Mouse (Mus musculus): ENCODE results near the gene Nrip1.

- TF ChIP-seq POLR2A (IDR thresholded peaks at IDR 0.05; ENCODE audit: insufficient read depth, low read depth, low read length) (no peak), CTCF (IDR thresholded peaks at IDR 0.05) (no peak), EP300 (IDR thresholded peaks at IDR 0.05; ENCODE audit: insufficient read depth, low read depth, low read length) (no peak)
Observed at GRCm38 (mm10) chr16:76336932-76337331, 36.7 kb downstream of the Nrip1 start.

All from heart, adult 2 months (tissue).